In genomic region chr10:111257358-111257757, GRCm38 (mm10) we compare ENCODE assay signal across 26 mouse cellular contexts. TPM values are rescaled to one million over a fixed set of nuclear protein-coding genes. Genes with fewer than 3 reads are reported as not detected.
DNase-seq lines count a peak whose midpoint lies in the region; ATAC-seq and TF ChIP-seq lines count a peak whose summit lies in the region.
"Had no signal": no experiment of that assay in that cellular context is flagged by ENCODE, and none has a peak within 500 bp of the region (broad histone marks: within the 10 kb centered on the region; RNA-seq: fewer than 3 reads in every experiment).

No protein-coding gene starts in this region.

- DNase-seq in frontal cortex, adult 2 months (ENCODE audit: extremely low spot score in 1 of 2, low spot score in 1 of 2), result peak; percentile 46 to 77
- no peak for DNase-seq in frontal cortex, postnatal 10 days (ENCODE audit: low spot score in 2 of 2)
- peak; percentile 73 to 74 for DNase-seq in right cerebral cortex, adult 2 months (ENCODE audit: low spot score in 2 of 2)
- no peak for DNase-seq in right cerebral cortex, postnatal 10 days (ENCODE audit: low spot score in 2 of 2)
- no peak for DNase-seq in testis, postnatal 10 days (ENCODE audit: low spot score)
- DNase-seq: adrenal gland, postnatal 10 days; B cell, adult 2 months; cerebellum, postnatal 10 days; forebrain, postnatal 0 days; gastrocnemius, postnatal 14 days; heart, adult 2 months; heart, postnatal 4 days; kidney, adult 18-20 months; kidney, postnatal 10 days; lung, embryonic 14.5 days had no signal

- H3K9me3 ChIP-seq in kidney, embryonic 16.5 days (ENCODE audit: low read length), result no peaks in the 10 kb centered on the region
- H3K9me3 ChIP-seq: G1E; midbrain, embryonic 12.5 days; neural tube, embryonic 15.5 days; stomach, embryonic 15.5 days had no signal

- TF ChIP-seq POLR2A in embryonic fibroblast, embryonic 13.5 days (IDR thresholded peaks at IDR 0.05; ENCODE audit: low read depth, low read length), result no peak

- H3K4me1 ChIP-seq in embryonic fibroblast, embryonic 13.5 days (ENCODE audit: control insufficient read depth, insufficient read depth, low read length), result peaks cover 7% of the 10 kb centered on the region
- H3K4me1 ChIP-seq in kidney, embryonic 16.5 days (ENCODE audit: insufficient read depth, low read length), result no peaks in the 10 kb centered on the region
- H3K4me1 ChIP-seq: midbrain, embryonic 12.5 days; neural tube, embryonic 15.5 days; stomach, embryonic 15.5 days had no signal

- H3K27me3 ChIP-seq in kidney, embryonic 16.5 days (ENCODE audit: insufficient read depth, low read length), result no peaks in the 10 kb centered on the region
- H3K27me3 ChIP-seq: CH12.LX; midbrain, embryonic 12.5 days; neural tube, embryonic 15.5 days; stomach, embryonic 15.5 days had no signal

- no peak overlapping the region for H3K9ac ChIP-seq in kidney, embryonic 16.5 days (replicated peaks; ENCODE audit: low read length)
- H3K9ac ChIP-seq: forebrain, postnatal 0 days; hindbrain, embryonic 14.5 days; liver, embryonic 14.5 days; lung, embryonic 14.5 days; midbrain, embryonic 12.5 days; neural tube, embryonic 15.5 days; stomach, embryonic 15.5 days had no signal

- peak overlapping the region; percentile 91 for H3K27ac ChIP-seq in embryonic fibroblast, embryonic 13.5 days (ENCODE audit: insufficient read depth, low read length)
- H3K27ac ChIP-seq in kidney, embryonic 16.5 days (ENCODE audit: low read length), result no peak overlapping the region
- H3K27ac ChIP-seq: heart, adult 2 months; hindbrain, embryonic 14.5 days; liver, embryonic 14.5 days; midbrain, embryonic 12.5 days; neural tube, embryonic 15.5 days; stomach, embryonic 15.5 days had no signal

- WGBS in kidney, embryonic 16.5 days, result 83% methylated on average over 3 of the region's 3 CpGs

- H3K36me3 ChIP-seq in kidney, embryonic 16.5 days (ENCODE audit: insufficient read depth, low read length), result no peaks in the 10 kb centered on the region
- H3K36me3 ChIP-seq: stomach, embryonic 15.5 days had no signal

- H3K4me2 ChIP-seq in kidney, embryonic 16.5 days (replicated peaks; ENCODE audit: low read depth, low read length), result no peak overlapping the region
- H3K4me2 ChIP-seq: hindbrain, embryonic 14.5 days; lung, embryonic 14.5 days; midbrain, embryonic 12.5 days; neural tube, embryonic 15.5 days; stomach, embryonic 15.5 days had no signal

- no peak for TF ChIP-seq CTCF in embryonic fibroblast, embryonic 13.5 days (IDR thresholded peaks at IDR 0.05; ENCODE audit: borderline replicate concordance, insufficient read depth, low read length)

- H3K4me3 ChIP-seq in embryonic fibroblast, embryonic 13.5 days (ENCODE audit: insufficient read depth, low read length), result no peak overlapping the region
- H3K4me3 ChIP-seq in kidney, embryonic 16.5 days (ENCODE audit: low read length), result no peak overlapping the region
- H3K4me3 ChIP-seq: heart, adult 2 months; midbrain, embryonic 12.5 days; neural tube, embryonic 15.5 days; stomach, embryonic 15.5 days had no signal

- ATAC-seq in kidney, embryonic 16.5 days (ENCODE audit: low FRiP score, low TSS enrichment), result no peak
- no peak for ATAC-seq in granulocyte monocyte progenitor cell, adult 5-6 weeks (replicated peaks; ENCODE audit: poor library complexity, severe bottlenecking)
- ATAC-seq: forebrain, postnatal 0 days; inflammation-experienced regulatory T-cells, adult 6 months had no signal

RNA-seq across cellular contexts. Expression of gene Bbs10, which starts 41.1 kb away (rescaled TPM):
- polyA plus RNA-seq in frontal cortex, adult 2 months (2012; rRNA removed), result 3.8 and 4.4 TPM in 2 replicates
- polyA plus RNA-seq in embryonic fibroblast, embryonic 13.5 days (2011; ENCODE audit: insufficient read length, low read depth, missing spikeins), result 2.1 and 2.8 TPM in 2 replicates
- 7.4 and 8.1 TPM in 2 replicates for polyA plus RNA-seq in kidney, embryonic 16.5 days (2015; fragmentation: Nextera tagmentation; extraction: Ambion mirVana)
- 1.7 and 2.5 TPM in 2 replicates for total RNA-seq in granulocyte monocyte progenitor cell, adult 5-6 weeks (2014; fragmentation: Nextera tagmentation)
- total RNA-seq in granulocyte monocyte progenitor cell, adult 5-6 weeks (2017), result 4.3 and 5.3 TPM in 2 replicates

Comparison
In these comparisons a context has a peak if more than half of its experiments do, and no peak if none do; other contexts are left out.
1. DNase-seq: peak in frontal cortex, adult 2 months (2 of 2) and right cerebral cortex, adult 2 months (2 of 2); none in frontal cortex, postnatal 10 days (0 of 2), right cerebral cortex, postnatal 10 days (0 of 2) and testis, postnatal 10 days (single experiment).